Mouse (Mus musculus): ENCODE results near the gene Tpx2. TPM values are rescaled to one million over a fixed set of nuclear protein-coding genes. Genes with fewer than 3 reads are reported as not detected.
A peak's percentile ranks its signal among the peaks of the same experiment; 100 is the strongest.

The Tpx2 gene
- total and polyA plus RNA-seq, 3 experiments = 0.18 to 1.1 (median 0.75) TPM

DNA sequence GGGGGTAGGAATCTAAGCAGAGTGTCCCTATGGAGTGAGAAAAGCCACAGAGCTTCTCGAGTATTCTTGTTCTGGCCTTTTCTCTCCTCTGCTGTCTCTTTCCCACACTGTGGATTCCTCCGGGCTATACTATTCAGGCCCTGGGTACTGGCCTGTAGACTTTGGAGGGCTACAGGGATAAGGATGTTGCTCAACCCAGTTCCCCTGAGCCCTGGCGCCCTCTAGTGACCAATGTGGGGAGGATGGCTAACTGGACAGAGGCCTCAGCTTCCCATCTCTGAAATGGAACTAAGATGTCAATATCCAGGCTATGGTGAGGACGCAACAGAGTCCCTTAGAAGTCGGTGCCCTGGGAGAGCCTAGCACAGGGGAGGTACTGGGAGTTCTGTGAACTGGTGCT is 85.8 kb downstream of the Tpx2 start:
- Histone ChIP-seq H3K4me1 (ENCODE audit: control insufficient read depth, insufficient read depth, low read length) (peaks cover 12% of the 10 kb centered on the region), H3K27me3 (ENCODE audit: control insufficient read depth, insufficient read depth, low read length) (no peaks in the 10 kb centered on the region), H3K27ac (no peak overlapping the region), H3K79me2 (replicated peaks; ENCODE audit: control insufficient read depth, insufficient read depth, low read length) (no peaks in the 10 kb centered on the region), H3K4me3 (no peak overlapping the region), H3K9ac (ENCODE audit: low read depth, low read length) (no peak overlapping the region), H3K36me3 (ENCODE audit: control insufficient read depth, insufficient read depth, low read length) (no peaks in the 10 kb centered on the region)
- intact Hi-C loops (cut with DNase I) = loop anchor here (1.0 kb wide), 1 partner anchor 19 kb away; no protein-coding TSS in a partner anchor
- WGBS = 31% methylated on average over 5 of the region's 5 CpGs
- peak; percentile 70 to 79 for DNase-seq
- TF ChIP-seq POLR2A (IDR thresholded peaks at IDR 0.05; ENCODE audit: insufficient read depth, low read depth, low read length) (no peak), EP300 (IDR thresholded peaks at IDR 0.05; ENCODE audit: insufficient read depth, low read depth, low read length) (peak; percentile 64; the same call in 1 of the 2 replicates), CTCF (IDR thresholded peaks at IDR 0.05) (peak; percentile 88)

- no peak overlapping the region for H3K9ac ChIP-seq (ENCODE audit: low read depth, low read length)
- H3K27ac ChIP-seq = no peak overlapping the region
- H3K4me3 ChIP-seq = no peak overlapping the region
- 8% methylated on average over 4 of the region's 4 CpGs for WGBS
- H3K4me1 ChIP-seq (ENCODE audit: control insufficient read depth, insufficient read depth, low read length) = no peaks in the 10 kb centered on the region
- H3K27me3 ChIP-seq (ENCODE audit: control insufficient read depth, insufficient read depth, low read length) = peaks cover 4% of the 10 kb centered on the region; the same call in 1 of the 2 replicates
- H3K79me2 ChIP-seq (replicated peaks; ENCODE audit: control insufficient read depth, insufficient read depth, low read length) = no peaks in the 10 kb centered on the region
- DNase-seq = peak in 1 of 2 experiments; percentile 63
- no peaks in the 10 kb centered on the region for H3K36me3 ChIP-seq (ENCODE audit: control insufficient read depth, insufficient read depth, low read length)
- intact Hi-C loops (cut with DNase I) = loop anchor here (5.0 kb wide), 1 partner anchor 33 kb away; no protein-coding TSS in a partner anchor
- TF ChIP-seq CTCF (IDR thresholded peaks at IDR 0.05) (peak; percentile 80), EP300 (IDR thresholded peaks at IDR 0.05; ENCODE audit: insufficient read depth, low read depth, low read length) (no peak)
These were observed 92.1 kb downstream of the Tpx2 start for GRCm38 (mm10) chr2:152939846-152940245.

GRCm38 (mm10) chr2:152941106-152941505 is 93.3 kb downstream of the Tpx2 start:
- peaks cover 4% of the 10 kb centered on the region; the same call in 1 of the 2 replicates for H3K27me3 ChIP-seq (ENCODE audit: control insufficient read depth, insufficient read depth, low read length)
- H3K36me3 ChIP-seq (ENCODE audit: control insufficient read depth, insufficient read depth, low read length) = no peaks in the 10 kb centered on the region
- no peaks in the 10 kb centered on the region for H3K79me2 ChIP-seq (replicated peaks; ENCODE audit: control insufficient read depth, insufficient read depth, low read length)
- no peak overlapping the region for H3K9ac ChIP-seq (ENCODE audit: low read depth, low read length)
- 70% methylated on average over 6 of the region's 6 CpGs for WGBS
- no peak overlapping the region for H3K27ac ChIP-seq
- intact Hi-C loops (cut with DNase I) = loop anchor here (5.0 kb wide), 1 partner anchor 34 kb away; no protein-coding TSS in a partner anchor
- no peak overlapping the region for H3K4me3 ChIP-seq
- no peak for TF ChIP-seq CTCF (IDR thresholded peaks at IDR 0.05)
- TF ChIP-seq EP300 (IDR thresholded peaks at IDR 0.05; ENCODE audit: insufficient read depth, low read depth, low read length) = no peak
- no peak for TF ChIP-seq POLR2A (IDR thresholded peaks at IDR 0.05; ENCODE audit: insufficient read depth, low read depth, low read length)
- no peaks in the 10 kb centered on the region for H3K4me1 ChIP-seq (ENCODE audit: control insufficient read depth, insufficient read depth, low read length)
- no peak for DNase-seq

- H3K4me1 ChIP-seq (ENCODE audit: control insufficient read depth, insufficient read depth, low read length) = no peaks in the 10 kb centered on the region
- no peak for TF ChIP-seq POLR2A (IDR thresholded peaks at IDR 0.05; ENCODE audit: insufficient read depth, low read depth, low read length)
- no peak for TF ChIP-seq CTCF (IDR thresholded peaks at IDR 0.05)
- TF ChIP-seq EP300 (IDR thresholded peaks at IDR 0.05; ENCODE audit: insufficient read depth, low read depth, low read length) = no peak
- peaks cover 4% of the 10 kb centered on the region; the same call in 1 of the 2 replicates for H3K27me3 ChIP-seq (ENCODE audit: control insufficient read depth, insufficient read depth, low read length)
- H3K79me2 ChIP-seq (replicated peaks; ENCODE audit: control insufficient read depth, insufficient read depth, low read length) = no peaks in the 10 kb centered on the region
- no peak for DNase-seq
- no peak overlapping the region for H3K27ac ChIP-seq
- no peaks in the 10 kb centered on the region for H3K36me3 ChIP-seq (ENCODE audit: control insufficient read depth, insufficient read depth, low read length)
- 23% methylated on average over 7 of the region's 7 CpGs for WGBS
- intact Hi-C loops (cut with DNase I) = loop anchor here (5.0 kb wide), 1 partner anchor 34 kb away; no protein-coding TSS in a partner anchor
- no peak overlapping the region for H3K9ac ChIP-seq (ENCODE audit: low read depth, low read length)
- no peak overlapping the region for H3K4me3 ChIP-seq
These were observed 94.0 kb downstream of the Tpx2 start for GRCm38 (mm10) chr2:152941776-152942175.

DNA sequence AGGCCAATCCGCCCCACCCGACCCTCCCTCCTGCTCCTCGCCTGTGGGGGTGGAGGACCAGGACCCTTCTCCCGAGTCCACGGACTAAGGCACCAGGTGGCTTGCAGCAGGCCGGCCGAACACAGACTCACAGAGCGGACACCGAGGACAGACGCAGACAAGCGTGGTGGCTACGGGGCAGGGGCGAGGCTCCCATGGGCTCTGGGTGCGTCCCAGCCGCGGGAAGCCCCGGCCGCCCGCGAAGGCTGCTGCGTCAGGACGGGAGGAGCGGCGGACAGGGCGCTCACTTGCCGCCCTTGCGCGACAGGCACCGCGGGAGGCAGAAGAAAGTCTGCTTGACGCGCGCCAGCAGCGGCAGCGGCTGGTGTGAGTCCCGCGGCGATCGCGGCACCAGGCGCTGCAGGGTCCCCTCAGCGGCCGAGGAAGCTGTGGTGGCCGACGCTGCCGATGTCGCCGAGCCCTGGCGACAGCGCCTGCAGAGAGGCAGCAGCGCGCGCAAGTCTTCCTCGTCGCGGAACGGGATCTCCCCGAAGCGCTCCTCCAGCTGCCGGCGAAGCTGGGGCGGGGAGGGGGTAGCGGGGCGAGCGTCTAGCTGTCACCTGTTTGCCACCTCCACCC is 95.2 kb downstream of the Tpx2 start:
- Histone ChIP-seq H3K79me2 (replicated peaks; ENCODE audit: control insufficient read depth, insufficient read depth, low read length) (no peaks in the 10 kb centered on the region), H3K4me1 (ENCODE audit: control insufficient read depth, insufficient read depth, low read length) (no peaks in the 10 kb centered on the region), H3K27me3 (ENCODE audit: control insufficient read depth, insufficient read depth, low read length) (peaks cover 4% of the 10 kb centered on the region; the same call in 1 of the 2 replicates), H3K9ac (ENCODE audit: low read depth, low read length) (no peak overlapping the region), H3K36me3 (ENCODE audit: control insufficient read depth, insufficient read depth, low read length) (no peaks in the 10 kb centered on the region), H3K4me3 (peak overlapping the region; percentile 28), H3K27ac (no peak overlapping the region)
- WGBS = 2% methylated on average over 63 of the region's 65 CpGs
- TF ChIP-seq CTCF (IDR thresholded peaks at IDR 0.05) (no peak), POLR2A (IDR thresholded peaks at IDR 0.05; ENCODE audit: insufficient read depth, low read depth, low read length) (no peak), EP300 (IDR thresholded peaks at IDR 0.05; ENCODE audit: insufficient read depth, low read depth, low read length) (no peak)
- intact Hi-C loops (cut with DNase I) = loop anchor here (5.0 kb wide), 1 partner anchor 36 kb away; no protein-coding TSS in a partner anchor
- no peak for DNase-seq

GRCm38 (mm10) chr2:152943568-152943967 is 95.8 kb downstream of the Tpx2 start:
- Histone ChIP-seq H3K27me3 (ENCODE audit: control insufficient read depth, insufficient read depth, low read length) (peaks cover 4% of the 10 kb centered on the region; the same call in 1 of the 2 replicates), H3K4me1 (ENCODE audit: control insufficient read depth, insufficient read depth, low read length) (no peaks in the 10 kb centered on the region), H3K4me3 (no peak overlapping the region), H3K79me2 (replicated peaks; ENCODE audit: control insufficient read depth, insufficient read depth, low read length) (no peaks in the 10 kb centered on the region), H3K27ac (no peak overlapping the region), H3K36me3 (ENCODE audit: control insufficient read depth, insufficient read depth, low read length) (no peaks in the 10 kb centered on the region), H3K9ac (ENCODE audit: low read depth, low read length) (no peak overlapping the region)
- TF ChIP-seq CTCF (IDR thresholded peaks at IDR 0.05) (no peak), EP300 (IDR thresholded peaks at IDR 0.05; ENCODE audit: insufficient read depth, low read depth, low read length) (no peak), POLR2A (IDR thresholded peaks at IDR 0.05; ENCODE audit: insufficient read depth, low read depth, low read length) (no peak)
- 11% methylated on average over 8 of the region's 8 CpGs for WGBS
- intact Hi-C loops (cut with DNase I) = loop anchor here (5.0 kb wide), 1 partner anchor 36 kb away; no protein-coding TSS in a partner anchor
- DNase-seq = no peak

Measured in heart, adult 2 months (tissue).